Mouse (Mus musculus): ENCODE results near the gene Robo2.

Gene Robo2

GRCm38 (mm10) chr16:73927481-73927880 lies 484.1 kb downstream of the Robo2 start:
- no peak for DNase-seq

- DNase-seq: no peak
These were observed 496.2 kb downstream of the Robo2 start for GRCm38 (mm10) chr16:73915425-73915824.

GRCm38 (mm10) chr16:73914936-73915335 lies 496.7 kb downstream of the Robo2 start:
- no peak for DNase-seq

GRCm38 (mm10) chr16:73908504-73908903 lies 503.1 kb downstream of the Robo2 start:
- DNase-seq: no peak

GRCm38 (mm10) chr16:73896856-73897255 lies 514.8 kb downstream of the Robo2 start:
- DNase-seq: no peak

GRCm38 (mm10) chr16:73881911-73882310 lies 529.7 kb downstream of the Robo2 start:
- DNase-seq: peak; percentile 31 to 53

- DNase-seq: no peak
These were observed 533.7 kb downstream of the Robo2 start for GRCm38 (mm10) chr16:73877973-73878372.

- DNase-seq: peak; percentile 47 to 50
These were observed 536.6 kb downstream of the Robo2 start for GRCm38 (mm10) chr16:73874991-73875390.

GRCm38 (mm10) chr16:73873828-73874558 lies 537.6 kb downstream of the Robo2 start:
- no peak for DNase-seq

GRCm38 (mm10) chr16:73870296-73870695 lies 541.3 kb downstream of the Robo2 start:
- DNase-seq: no peak

GRCm38 (mm10) chr16:73869527-73870212 lies 542.0 kb downstream of the Robo2 start:
- no peak for DNase-seq

- peak; percentile 71 to 73 for DNase-seq
These were observed 547.0 kb downstream of the Robo2 start for GRCm38 (mm10) chr16:73864625-73865024.

GRCm38 (mm10) chr16:73863748-73864147 lies 547.9 kb downstream of the Robo2 start:
- DNase-seq: peak; percentile 84 to 85

- no peak for DNase-seq
These were observed 552.9 kb downstream of the Robo2 start for GRCm38 (mm10) chr16:73858717-73859116.

- DNase-seq: peak in 1 of 2 experiments; percentile 6
These were observed 555.8 kb downstream of the Robo2 start for GRCm38 (mm10) chr16:73855821-73856220.
